Mouse (Mus musculus): Measurements from ENCODE around the gene Lrg1. TPM values are rescaled to one million over a fixed set of nuclear protein-coding genes. Genes with fewer than 3 reads are reported as not detected.
"Not testable (repeated sequence)": the region's sequence is repeated elsewhere in the genome, so short reads cannot be mapped to it uniquely, and the experiment has no call there.

Gene Lrg1
- polyA plus RNA-seq, 1 experiment, result 3.7 TPM

GRCm38 (mm10) chr17:56080781-56081585 is 40.8 kb downstream of the Lrg1 start:
- TF ChIP-seq CTCF (IDR thresholded peaks at IDR 0.05; ENCODE audit: control insufficient read depth, insufficient read depth, insufficient replicate concordance, low read depth, low read length), result no peak
- TF ChIP-seq POLR2A (IDR thresholded peaks at IDR 0.05; ENCODE audit: control insufficient read depth, low read depth, low read length), result no peak
- Histone ChIP-seq H3K27me3 (ENCODE audit: control insufficient read depth, insufficient read depth, low read length) (no peaks in the 10 kb centered on the region), H3K36me3 (ENCODE audit: control insufficient read depth, insufficient read depth, low read length) (peaks cover 3% of the 10 kb centered on the region), H3K27ac (ENCODE audit: control insufficient read depth, insufficient read depth, low read depth, low read length) (no peak overlapping the region), H3K4me3 (ENCODE audit: control insufficient read depth, low read depth, low read length) (peak overlapping the region; percentile 100), H3K4me1 (ENCODE audit: control insufficient read depth, insufficient read depth, low read length) (peaks cover 11% of the 10 kb centered on the region)

- Histone ChIP-seq H3K27me3 (ENCODE audit: control insufficient read depth, insufficient read depth, low read length) (no peaks in the 10 kb centered on the region), H3K36me3 (ENCODE audit: control insufficient read depth, insufficient read depth, low read length) (peaks cover 3% of the 10 kb centered on the region), H3K4me3 (ENCODE audit: control insufficient read depth, low read depth, low read length) (peak overlapping the region; percentile 100), H3K4me1 (ENCODE audit: control insufficient read depth, insufficient read depth, low read length) (peaks cover 11% of the 10 kb centered on the region), H3K27ac (ENCODE audit: control insufficient read depth, insufficient read depth, low read depth, low read length) (peak overlapping the region; percentile 78; the same call in 1 of the 2 replicates)
- TF ChIP-seq CTCF (IDR thresholded peaks at IDR 0.05; ENCODE audit: control insufficient read depth, insufficient read depth, insufficient replicate concordance, low read depth, low read length) (no peak), POLR2A (IDR thresholded peaks at IDR 0.05; ENCODE audit: control insufficient read depth, low read depth, low read length) (no peak)
Measured at GRCm38 (mm10) chr17:56079921-56080320, 41.9 kb downstream of the Lrg1 start.

GRCm38 (mm10) chr17:56078880-56079795 is 42.7 kb downstream of the Lrg1 start, which contains the start of gene Hdgfl2:
Hdgfl2 (plus strand) TSS chr17:56079634.
- TF ChIP-seq CTCF (IDR thresholded peaks at IDR 0.05; ENCODE audit: control insufficient read depth, insufficient read depth, insufficient replicate concordance, low read depth, low read length) (0 out of 2 replicates have a peak, but pooled peaks have one; percentile 0), POLR2A (IDR thresholded peaks at IDR 0.05; ENCODE audit: control insufficient read depth, low read depth, low read length) (peak; percentile 90)
- peak within 1 kb of the TSS; percentile 97 for H3K27ac ChIP-seq (ENCODE audit: control insufficient read depth, insufficient read depth, low read depth, low read length)
- H3K36me3 ChIP-seq (ENCODE audit: control insufficient read depth, insufficient read depth, low read length), result peaks cover 3% of the 10 kb centered on the region
- peak within 1 kb of the TSS; percentile 100 for H3K4me3 ChIP-seq (ENCODE audit: control insufficient read depth, low read depth, low read length)
- no peaks in the 10 kb centered on the region for H3K27me3 ChIP-seq (ENCODE audit: control insufficient read depth, insufficient read depth, low read length)
- peaks cover 11% of the 10 kb centered on the region for H3K4me1 ChIP-seq (ENCODE audit: control insufficient read depth, insufficient read depth, low read length)

GRCm38 (mm10) chr17:56078361-56078760 is 43.4 kb downstream of the Lrg1 start:
- not testable (repeated sequence) for H3K36me3 ChIP-seq (ENCODE audit: control insufficient read depth, insufficient read depth, low read length); H3K27me3 ChIP-seq (ENCODE audit: control insufficient read depth, insufficient read depth, low read length)
- Histone ChIP-seq H3K27ac (ENCODE audit: control insufficient read depth, insufficient read depth, low read depth, low read length) (peak overlapping the region; percentile 60; the same call in 1 of the 2 replicates), H3K4me3 (ENCODE audit: control insufficient read depth, low read depth, low read length) (peak overlapping the region; percentile 100), H3K4me1 (ENCODE audit: control insufficient read depth, insufficient read depth, low read length) (peaks cover 13% of the 10 kb centered on the region)

GRCm38 (mm10) chr17:56077523-56077922 is 44.3 kb downstream of the Lrg1 start:
- TF ChIP-seq CTCF (IDR thresholded peaks at IDR 0.05; ENCODE audit: control insufficient read depth, insufficient read depth, insufficient replicate concordance, low read depth, low read length) (no peak), POLR2A (IDR thresholded peaks at IDR 0.05; ENCODE audit: control insufficient read depth, low read depth, low read length) (no peak)
- Histone ChIP-seq H3K27ac (ENCODE audit: control insufficient read depth, insufficient read depth, low read depth, low read length) (no peak overlapping the region), H3K4me1 (ENCODE audit: control insufficient read depth, insufficient read depth, low read length) (peaks cover 13% of the 10 kb centered on the region), H3K27me3 (ENCODE audit: control insufficient read depth, insufficient read depth, low read length) (no peaks in the 10 kb centered on the region), H3K36me3 (ENCODE audit: control insufficient read depth, insufficient read depth, low read length) (peaks cover 4% of the 10 kb centered on the region; the same call in 1 of the 2 replicates), H3K4me3 (ENCODE audit: control insufficient read depth, low read depth, low read length) (peak overlapping the region; percentile 61)

GRCm38 (mm10) chr17:56074827-56075208 is 47.0 kb downstream of the Lrg1 start, which contains the start of gene Ubxn6:
Ubxn6 (minus strand) TSS chr17:56075028.
- Histone ChIP-seq H3K27ac (ENCODE audit: control insufficient read depth, insufficient read depth, low read depth, low read length) (peak within 1 kb of the TSS; percentile 99), H3K36me3 (ENCODE audit: control insufficient read depth, insufficient read depth, low read length) (peaks cover 2% of the 10 kb centered on the region; the same call in 1 of the 2 replicates), H3K27me3 (ENCODE audit: control insufficient read depth, insufficient read depth, low read length) (no peaks in the 10 kb centered on the region), H3K4me3 (ENCODE audit: control insufficient read depth, low read depth, low read length) (peak within 1 kb of the TSS; percentile 95), H3K4me1 (ENCODE audit: control insufficient read depth, insufficient read depth, low read length) (peaks cover 2% of the 10 kb centered on the region)
- TF ChIP-seq CTCF (IDR thresholded peaks at IDR 0.05; ENCODE audit: control insufficient read depth, insufficient read depth, insufficient replicate concordance, low read depth, low read length), result no peak
- TF ChIP-seq POLR2A (IDR thresholded peaks at IDR 0.05; ENCODE audit: control insufficient read depth, low read depth, low read length), result peak; percentile 60

All from testis, adult 2 months (tissue).